Mouse (Mus musculus) G1E (cell line): ENCODE measurements at regions not wholly inside any gene's neighbourhood (a gene's known extent, or its start where the extent isn't known, plus 50 kb on each side); places are given as distances from the start of the nearest gene placed in this dataset.

Source experiments
- CTCF ChIP-seq: IDR thresholded peaks from 2 replicates; pipeline ENCODE4 v1.5.1; 2012; ENCODE audit warnings: low read depth, low read length, inconsistent platforms, mixed read lengths
- GATA1 ChIP-seq: IDR thresholded peaks from 2 replicates; pipeline ENCODE4 v1.6.1; 2012; ENCODE audit warnings: borderline replicate concordance, low read length, inconsistent platforms, mixed read lengths
- TAL1 ChIP-seq: conservative IDR thresholded peaks from 2 replicates; pipeline ENCODE4 v1.6.1; 2012; ENCODE audit warnings: low read depth, low read length, inconsistent platforms, mixed read lengths

GRCm38 (mm10) chr5:51758289-51758688 is 190.8 kb upstream of the Ppargc1a start:
- TF ChIP-seq CTCF (no peak), TAL1 (no peak), GATA1 (no peak)
